Mouse (Mus musculus) urinary bladder, postnatal 25 days (tissue): ENCODE measurements around the gene Zfp644.

Experiments
- DNase-seq: peaks from one replicate; pipeline ENCODE4 v3.0.0; 2022; ENCODE audit warnings: low spot score

Gene Zfp644

GRCm38 (mm10) chr5:106597472-106597871 is 99.6 kb downstream of the Zfp644 start:
- no peak for DNase-seq

GRCm38 (mm10) chr5:106594388-106594787 is 102.7 kb downstream of the Zfp644 start:
- DNase-seq: no peak

GRCm38 (mm10) chr5:106590686-106591085 is 106.4 kb downstream of the Zfp644 start:
- DNase-seq: no peak

- no peak for DNase-seq
Measured at GRCm38 (mm10) chr5:106589670-106590069, 107.4 kb downstream of the Zfp644 start.

GRCm38 (mm10) chr5:106589006-106589405 is 108.1 kb downstream of the Zfp644 start:
- DNase-seq: no peak

GRCm38 (mm10) chr5:106580943-106581342 is 116.1 kb downstream of the Zfp644 start:
- no peak for DNase-seq

GRCm38 (mm10) chr5:106577237-106577888 is 119.7 kb downstream of the Zfp644 start:
- DNase-seq: no peak

- no peak for DNase-seq
Measured at GRCm38 (mm10) chr5:106575098-106575497, 122.0 kb downstream of the Zfp644 start.

GRCm38 (mm10) chr5:106574560-106574946 is 122.5 kb downstream of the Zfp644 start:
- peak; percentile 88 for DNase-seq

GRCm38 (mm10) chr5:106573742-106574559 is 123.1 kb downstream of the Zfp644 start:
- DNase-seq: no peak
